Mouse (Mus musculus) spleen, adult 2 months (tissue): ENCODE results near the gene Nrxn3. TPM values are rescaled to one million over a fixed set of nuclear protein-coding genes. Genes with fewer than 3 reads are reported as not detected.

Source experiments
- DNase-seq, 2 experiments: peaks; one replicate each; pipeline versions ENCODE4 v3.0.0 to v3.0.0-alpha.2; 2012 to 2021; ENCODE audit warnings: low spot score in 2 of 2, low read depth in 1 of 2
- H3K27ac ChIP-seq: fragments of 200-500 bp; 2 replicates; pipeline ENCODE4 v1.5.1; 2012; ENCODE audit warnings: low read length, inconsistent platforms; ENCODE audit not compliant: insufficient read depth
- H3K27me3 ChIP-seq: fragments of 200-500 bp; 2 replicates; pipeline ENCODE4 v1.6.1; 2012; ENCODE audit warnings: mild to moderate bottlenecking, moderate library complexity, low read length, inconsistent platforms; ENCODE audit not compliant: control insufficient read depth, insufficient read depth
- H3K36me3 ChIP-seq: fragments of 200-500 bp; 2 replicates; pipeline ENCODE4 v1.6.1; 2012; ENCODE audit warnings: mild to moderate bottlenecking, low read length, inconsistent platforms; ENCODE audit not compliant: control insufficient read depth, insufficient read depth
- H3K4me1 ChIP-seq: fragments of 200-500 bp; 2 replicates; pipeline ENCODE4 v1.6.1; 2011; ENCODE audit warnings: inconsistent platforms; ENCODE audit not compliant: control insufficient read depth, insufficient read depth, insufficient read length
- H3K4me3 ChIP-seq: fragments of 200-500 bp; 2 replicates; pipeline ENCODE4 v1.5.1; 2011; ENCODE audit warnings: mild to moderate bottlenecking, inconsistent platforms; ENCODE audit not compliant: insufficient read depth, insufficient read length; ENCODE audit errors: extremely low read depth
- CTCF ChIP-seq: fragments of 200-500 bp; IDR thresholded peaks from 2 replicates; pipeline ENCODE4 v1.5.1; 2011; ENCODE audit warnings: mild to moderate bottlenecking, inconsistent platforms; ENCODE audit not compliant: insufficient read depth, insufficient read length, insufficient replicate concordance; ENCODE audit errors: extremely low read depth
- POLR2A ChIP-seq: fragments of 200-500 bp; IDR thresholded peaks from 2 replicates; pipeline ENCODE4 v1.6.1; 2011; ENCODE audit warnings: low read depth, low read length, inconsistent platforms
- WGBS: fragments of 180-500 bp; shearing (Covaris S2); methylation state at CpG from one replicate; pipeline ENCODE4 v1.1.7; 2018; 5-methylcytosine and 5-hydroxymethylcytosine counted together
- polyA plus RNA-seq: library from polyadenylated mRNA; depleted of rRNA; stranded (reverse); fragments of >200 nt; gene quantifications from 2 replicates; pipeline ENCODE4 v1.2.3, GENCODE M21; 2012

Nrxn3 gene
- polyA plus RNA-seq, 1 experiment = not detected

GRCm38 (mm10) chr12:90283022-90283421, 1560.3 kb downstream of the Nrxn3 start:
- WGBS = 89% methylated on average over 5 of the region's 5 CpGs
- Histone ChIP-seq H3K4me3 (no peak overlapping the region), H3K4me1 (no peaks in the 10 kb centered on the region), H3K27me3 (no peaks in the 10 kb centered on the region), H3K27ac (no peak overlapping the region), H3K36me3 (no peaks in the 10 kb centered on the region)
- no peak for DNase-seq
- TF ChIP-seq CTCF = no peak
- TF ChIP-seq POLR2A = no peak

- DNase-seq = no peak
- H3K4me3 ChIP-seq = no peak overlapping the region
- WGBS = 70% methylated on average over 1 of the region's 1 CpGs
- no peaks in the 10 kb centered on the region for H3K27me3 ChIP-seq
- no peak overlapping the region for H3K27ac ChIP-seq
- no peaks in the 10 kb centered on the region for H3K4me1 ChIP-seq
- TF ChIP-seq POLR2A = no peak
- no peaks in the 10 kb centered on the region for H3K36me3 ChIP-seq
Observed at GRCm38 (mm10) chr12:90302671-90303070, 1580.0 kb downstream of the Nrxn3 start.

- TF ChIP-seq CTCF (no peak), POLR2A (no peak)
- 92% methylated on average over 15 of the region's 15 CpGs for WGBS
Observed at GRCm38 (mm10) chr12:90331806-90332205, 1609.1 kb downstream of the Nrxn3 start.

GRCm38 (mm10) chr12:90332459-90332858, 1609.8 kb downstream of the Nrxn3 start:
- Histone ChIP-seq H3K4me1 (no peaks in the 10 kb centered on the region), H3K4me3 (no peak overlapping the region), H3K27me3 (no peaks in the 10 kb centered on the region), H3K36me3 (no peaks in the 10 kb centered on the region), H3K27ac (no peak overlapping the region)
- WGBS = 83% methylated on average over 3 of the region's 3 CpGs
- no peak for DNase-seq
- TF ChIP-seq POLR2A = no peak
- TF ChIP-seq CTCF = no peak

More at GRCm38 (mm10) chr12:90331806-90332205, 1609.1 kb downstream of the Nrxn3 start:
- no peaks in the 10 kb centered on the region for H3K36me3 ChIP-seq
- no peaks in the 10 kb centered on the region for H3K27me3 ChIP-seq
- no peak overlapping the region for H3K4me3 ChIP-seq
- no peak overlapping the region for H3K27ac ChIP-seq
- DNase-seq = no peak
- no peaks in the 10 kb centered on the region for H3K4me1 ChIP-seq

GRCm38 (mm10) chr12:90337496-90338228, 1615.0 kb downstream of the Nrxn3 start:
- Histone ChIP-seq H3K36me3 (no peaks in the 10 kb centered on the region), H3K27ac (no peak overlapping the region), H3K4me1 (no peaks in the 10 kb centered on the region), H3K27me3 (no peaks in the 10 kb centered on the region), H3K4me3 (no peak overlapping the region)
- no peak for TF ChIP-seq CTCF
- no peak for TF ChIP-seq POLR2A
- no peak for DNase-seq

GRCm38 (mm10) chr12:90338229-90338557, 1615.5 kb downstream of the Nrxn3 start:
- H3K27me3 ChIP-seq = no peaks in the 10 kb centered on the region
- H3K36me3 ChIP-seq = no peaks in the 10 kb centered on the region
- 83% methylated on average over 3 of the region's 3 CpGs for WGBS
- no peak overlapping the region for H3K4me3 ChIP-seq
- H3K27ac ChIP-seq = no peak overlapping the region
- DNase-seq = no peak
- TF ChIP-seq CTCF = no peak
- no peak for TF ChIP-seq POLR2A
- no peaks in the 10 kb centered on the region for H3K4me1 ChIP-seq
